Mouse (Mus musculus) intestine, embryonic 14.5 days (tissue): Measurements from ENCODE around the gene Crkl. TPM values are rescaled to one million over a fixed set of nuclear protein-coding genes. Genes with fewer than 3 reads are reported as not detected.

Experiments used
- ATAC-seq: fragments of 200-750 bp; cut with Nextera tagmentation; replicated peaks from 2 replicates; pipeline ENCODE4 v1.8.0; 2017; ENCODE audit warnings: low read depth, moderate number of reproducible peaks, moderate TSS enrichment, moderate library complexity; ENCODE audit not compliant: low FRiP score, low TSS enrichment
- DNase-seq: peaks from one replicate; pipeline ENCODE4 v3.0.0-alpha.2; 2018; ENCODE audit warnings: low spot score
- H3K27ac ChIP-seq: fragments of 300-500 bp; sonication (generic); 2 replicates; pipeline ENCODE4 v1.5.1; 2014; ENCODE audit warnings: low read depth, mild to moderate bottlenecking, control low read depth
- H3K27me3 ChIP-seq: fragments of 300-500 bp; sonication (generic); replicated peaks from 2 replicates; pipeline ENCODE4 v1.6.1; 2014; ENCODE audit warnings: low read length, control low read depth; ENCODE audit not compliant: control insufficient read depth, insufficient read depth
- H3K36me3 ChIP-seq: fragments of 300-500 bp; sonication (generic); 2 replicates; pipeline ENCODE4 v1.6.1; 2014; ENCODE audit warnings: low read length, control low read depth; ENCODE audit not compliant: control insufficient read depth, insufficient read depth
- H3K4me1 ChIP-seq: fragments of 300-500 bp; sonication (generic); replicated peaks from 2 replicates; pipeline ENCODE4 v1.6.1; 2014; ENCODE audit warnings: low read length, control low read depth, mixed read lengths; ENCODE audit not compliant: control insufficient read depth, insufficient read depth
- H3K4me2 ChIP-seq: fragments of 300-500 bp; sonication (generic); 2 replicates; pipeline ENCODE4 v1.6.1; 2014; ENCODE audit warnings: low read length
- H3K4me3 ChIP-seq: fragments of 300-500 bp; sonication (generic); 2 replicates; pipeline ENCODE4 v1.5.1; 2014; ENCODE audit warnings: low read depth, low read length, control low read depth, mixed read lengths
- H3K9ac ChIP-seq: fragments of 300-500 bp; sonication (generic); 2 replicates; pipeline ENCODE4 v1.6.1; 2014; ENCODE audit warnings: mild to moderate bottlenecking, low read length
- H3K9me3 ChIP-seq: fragments of 300-500 bp; sonication (generic); 2 replicates; pipeline ENCODE4 v1.6.1; 2016; ENCODE audit warnings: low read length, control low read depth; ENCODE audit not compliant: control insufficient read depth
- WGBS: fragments of 180-500 bp; shearing (Covaris S2); extraction: QIAGEN DNeasy Blood & Tissue Kit; methylation state at CpG from one replicate; pipeline ENCODE4 v1.1.7; 2014; 5-methylcytosine and 5-hydroxymethylcytosine counted together
- polyA plus RNA-seq: library from polyadenylated mRNA; unstranded; fragments of >200 nt; fragmentation: Nextera tagmentation; extraction: Ambion mirVana; gene quantifications from 2 replicates; pipeline ENCODE4 v1.2.1, GENCODE M21; 2014

The Crkl gene
- 54.7 and 56.4 TPM in 2 replicates for polyA plus RNA-seq

GRCm38 (mm10) chr16:17451541-17452372 lies at the start of gene Crkl:
TSS of gene Crkl (plus strand) at chr16:17451987.
- peaks cover 15% of the 10 kb centered on the region for H3K36me3 ChIP-seq
- H3K27ac ChIP-seq, result peak within 1 kb of the TSS; percentile 93
- H3K9me3 ChIP-seq, result no peaks in the 10 kb centered on the region
- peaks cover 13% of the 10 kb centered on the region for H3K4me1 ChIP-seq
- ATAC-seq, result peak; percentile 96
- WGBS, result under 1% methylated on average over 62 of the region's 63 CpGs
- peak within 1 kb of the TSS; percentile 87 for H3K9ac ChIP-seq
- no peaks in the 10 kb centered on the region for H3K27me3 ChIP-seq
- peak within 1 kb of the TSS; percentile 67 for H3K4me2 ChIP-seq
- H3K4me3 ChIP-seq, result peak within 1 kb of the TSS; percentile 97
- peak; percentile 97 for DNase-seq

DNA sequence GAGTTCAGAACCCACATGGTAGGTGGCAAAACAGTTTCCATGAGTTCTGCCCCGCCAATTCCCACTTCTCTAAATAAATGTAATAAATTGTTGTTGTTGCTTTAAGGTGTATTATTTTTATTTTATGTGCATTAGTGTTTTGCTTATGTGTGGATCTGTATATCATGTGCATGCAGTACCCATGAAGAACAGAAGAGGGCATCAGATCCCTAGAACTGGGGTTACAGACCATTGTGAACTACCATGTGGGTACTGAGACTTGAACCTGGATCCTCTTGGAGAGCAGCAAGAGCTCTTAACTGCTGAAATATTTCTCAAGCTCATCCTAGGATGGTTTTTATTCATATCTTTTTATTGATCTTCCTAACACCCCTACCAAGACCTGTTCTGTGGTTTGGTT lies 48.9 kb upstream of the Crkl start:
- WGBS, result 82% methylated on average over 1 of the region's 1 CpGs
- Histone ChIP-seq H3K4me1 (peaks cover 12% of the 10 kb centered on the region), H3K4me3 (no peak overlapping the region), H3K9me3 (no peaks in the 10 kb centered on the region), H3K36me3 (peaks cover 5% of the 10 kb centered on the region; the same call in 1 of the 2 replicates), H3K9ac (no peak overlapping the region), H3K27me3 (no peaks in the 10 kb centered on the region), H3K4me2 (no peak overlapping the region), H3K27ac (no peak overlapping the region)
- ATAC-seq (no peak), DNase-seq (peak; percentile 54)

DNA sequence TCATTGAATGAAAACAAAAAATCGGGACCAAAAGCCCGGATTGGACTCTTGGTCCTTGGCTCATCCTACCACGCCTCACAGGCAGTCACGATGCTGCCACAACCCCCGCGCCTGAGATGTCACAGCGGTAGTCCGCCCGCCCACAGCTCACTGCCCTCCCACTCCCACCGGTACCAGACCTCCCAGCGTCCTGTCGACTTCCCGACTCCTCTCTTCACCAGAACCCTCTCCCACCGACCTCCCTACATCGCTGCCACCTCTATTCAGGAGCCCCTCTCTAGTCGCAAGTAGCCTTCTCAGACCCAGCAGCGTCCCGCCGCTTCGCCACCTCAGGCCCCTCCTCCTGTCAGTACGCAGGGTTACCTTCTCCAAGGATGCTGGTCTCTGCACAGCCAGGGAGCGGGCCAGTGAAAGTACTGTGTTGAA lies 46.5 kb upstream of the Crkl start:
- Histone ChIP-seq H3K4me3 (peak overlapping the region; percentile 70), H3K27me3 (no peaks in the 10 kb centered on the region), H3K27ac (peak overlapping the region; percentile 62; the same call in 1 of the 2 replicates), H3K4me1 (peaks cover 17% of the 10 kb centered on the region), H3K36me3 (peaks cover 5% of the 10 kb centered on the region; the same call in 1 of the 2 replicates), H3K9me3 (no peaks in the 10 kb centered on the region), H3K9ac (peak overlapping the region; percentile 65), H3K4me2 (peak overlapping the region; percentile 82)
- WGBS, result 0% methylated on average over 20 of the region's 22 CpGs
- ATAC-seq (peak; percentile 83), DNase-seq (no peak)

DNA sequence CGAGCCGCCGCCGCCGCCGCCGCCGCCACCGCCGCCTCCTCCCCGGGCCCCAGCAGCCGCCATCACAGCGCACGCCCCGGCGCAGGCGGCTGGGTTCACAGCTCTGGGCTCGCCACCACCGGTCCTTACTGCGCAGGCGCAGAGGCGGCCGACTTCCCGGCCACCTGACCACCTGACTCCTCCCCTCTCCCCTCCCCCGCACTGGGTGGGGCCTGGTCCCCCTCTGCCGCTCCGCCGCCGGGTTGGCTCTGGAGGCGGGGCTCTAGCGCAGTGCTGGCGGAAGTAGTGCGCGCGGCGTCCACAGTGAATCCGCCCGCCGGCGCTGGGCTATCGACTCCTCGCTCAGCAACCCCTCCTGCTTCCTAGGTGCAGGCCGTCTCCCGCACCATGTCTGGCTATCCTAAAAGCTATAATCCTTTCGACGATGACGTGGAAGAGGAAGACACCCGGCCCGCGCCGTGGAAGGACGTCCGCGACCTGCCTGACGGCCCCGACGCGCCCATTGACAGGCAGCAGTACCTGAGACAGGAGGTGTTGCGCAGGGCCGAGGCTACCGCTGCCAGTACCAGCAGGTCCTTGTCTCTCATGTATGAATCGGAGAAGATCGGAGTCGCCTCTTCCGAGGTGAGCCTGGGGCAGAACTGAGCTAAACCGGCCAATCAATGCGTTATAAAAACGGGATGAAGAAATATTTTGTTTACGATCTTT lies 45.9 kb upstream of the Crkl start, which contains the start of the genes Snap29 and Pi4ka:
Snap29 (plus strand) TSS at position 251 of the 708 bp plus-strand sequence.
Pi4ka (minus strand) TSS at position 579 of the 708 bp plus-strand sequence.
- peak within 1 kb of the TSS; percentile 65 for H3K9ac ChIP-seq
- ATAC-seq (peak; percentile 97), DNase-seq (peak; percentile 100)
- H3K36me3 ChIP-seq, result peaks cover 5% of the 10 kb centered on the region; the same call in 1 of the 2 replicates
- WGBS, result under 1% methylated on average over 55 of the region's 69 CpGs
- peaks cover 17% of the 10 kb centered on the region for H3K4me1 ChIP-seq
- peak within 1 kb of the TSS; percentile 70 for H3K4me3 ChIP-seq
- H3K27ac ChIP-seq, result peak within 1 kb of the TSS; percentile 62; the same call in 1 of the 2 replicates
- H3K4me2 ChIP-seq, result peak within 1 kb of the TSS; percentile 82
- H3K27me3 ChIP-seq, result no peaks in the 10 kb centered on the region
- no peaks in the 10 kb centered on the region for H3K9me3 ChIP-seq

- DNase-seq (no peak), ATAC-seq (no peak)
- Histone ChIP-seq H3K36me3 (peaks cover 5% of the 10 kb centered on the region; the same call in 1 of the 2 replicates), H3K9ac (peak overlapping the region; percentile 50), H3K9me3 (no peaks in the 10 kb centered on the region), H3K4me1 (peaks cover 17% of the 10 kb centered on the region), H3K4me2 (peak overlapping the region; percentile 77), H3K27me3 (no peaks in the 10 kb centered on the region), H3K27ac (no peak overlapping the region), H3K4me3 (peak overlapping the region; percentile 70)
- 33% methylated on average over 9 of the region's 9 CpGs for WGBS
Measured at GRCm38 (mm10) chr16:17406512-17407231, 45.1 kb upstream of the Crkl start.

DNA sequence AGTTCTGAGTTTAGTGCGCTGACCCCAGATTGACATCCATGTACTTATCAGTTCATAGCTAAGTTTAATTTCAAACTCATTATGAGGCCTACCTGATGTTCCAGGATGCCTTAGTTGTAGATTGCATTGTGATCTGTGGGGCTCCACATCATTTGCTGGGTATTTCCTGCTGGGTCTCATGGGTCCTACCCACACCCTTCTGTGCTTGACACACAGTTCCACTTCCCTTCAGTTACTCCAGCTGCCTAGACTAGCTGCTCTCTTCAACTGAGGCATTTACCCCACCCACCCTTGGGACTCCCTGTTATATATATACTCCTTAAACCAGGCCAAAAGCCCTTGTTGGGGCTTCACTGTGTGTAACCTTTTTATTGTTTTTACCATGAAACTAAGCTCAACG lies 42.7 kb upstream of the Crkl start:
- no peak overlapping the region for H3K9ac ChIP-seq
- DNase-seq, result no peak
- H3K27ac ChIP-seq, result no peak overlapping the region
- no peak overlapping the region for H3K4me2 ChIP-seq
- no peaks in the 10 kb centered on the region for H3K9me3 ChIP-seq
- WGBS, result 92% methylated on average over 2 of the region's 2 CpGs
- peaks cover 17% of the 10 kb centered on the region for H3K4me1 ChIP-seq
- no peak for ATAC-seq
- no peaks in the 10 kb centered on the region for H3K27me3 ChIP-seq
- H3K4me3 ChIP-seq, result no peak overlapping the region
- no peaks in the 10 kb centered on the region for H3K36me3 ChIP-seq

DNA sequence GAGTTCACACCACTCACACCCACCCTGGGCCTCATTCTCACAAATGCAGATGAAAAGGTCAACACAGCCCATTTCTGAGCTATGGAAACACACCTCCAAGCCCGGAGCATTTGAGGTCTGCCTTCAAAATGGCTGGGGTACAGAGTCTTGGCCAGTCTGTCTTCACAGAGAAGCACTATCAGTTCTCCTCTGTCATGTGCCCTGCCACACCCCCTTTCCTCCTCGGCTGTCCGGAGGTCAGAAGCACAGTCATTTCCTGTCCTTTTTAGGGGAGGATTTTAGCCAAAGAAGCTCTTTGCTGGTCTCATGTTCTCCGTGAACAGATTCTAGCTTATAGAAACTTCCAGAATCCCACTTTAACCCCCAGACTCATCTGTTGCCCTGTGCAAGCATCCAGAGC lies 41.6 kb upstream of the Crkl start:
- no peak overlapping the region for H3K9ac ChIP-seq
- 49% methylated on average over 4 of the region's 4 CpGs for WGBS

DNA sequence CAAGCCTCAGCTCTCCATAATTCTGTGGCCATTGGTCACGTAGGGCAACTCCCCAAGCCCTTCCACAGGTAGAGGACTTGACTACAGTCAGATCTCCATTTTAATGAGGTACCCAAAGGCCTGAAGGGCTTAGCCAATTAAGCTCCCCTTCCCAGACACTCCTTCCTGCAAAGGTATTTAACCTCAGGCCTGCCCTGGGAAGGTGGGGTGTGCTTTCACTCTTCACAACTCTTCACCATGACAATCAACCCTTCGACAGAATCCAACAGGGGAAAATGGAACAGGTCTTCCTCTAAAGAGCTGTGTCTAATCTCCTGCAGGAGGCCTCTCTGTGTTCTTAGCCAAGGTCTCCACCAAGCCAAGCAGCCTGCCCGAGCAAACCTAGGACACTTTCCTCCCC lies 28.8 kb upstream of the Crkl start:
- no peak overlapping the region for H3K4me2 ChIP-seq

More for the DNA sequence above, 41.6 kb upstream of the Crkl start:
- Histone ChIP-seq H3K4me3 (no peak overlapping the region), H3K27ac (no peak overlapping the region), H3K9me3 (no peaks in the 10 kb centered on the region), H3K4me2 (no peak overlapping the region), H3K4me1 (peaks cover 10% of the 10 kb centered on the region), H3K36me3 (no peaks in the 10 kb centered on the region), H3K27me3 (no peaks in the 10 kb centered on the region)
- ATAC-seq, result no peak
- DNase-seq, result no peak

More for the DNA sequence above, 28.8 kb upstream of the Crkl start:
- no peaks in the 10 kb centered on the region for H3K4me1 ChIP-seq
- H3K36me3 ChIP-seq, result peaks cover 42% of the 10 kb centered on the region
- no peaks in the 10 kb centered on the region for H3K27me3 ChIP-seq
- no peak overlapping the region for H3K4me3 ChIP-seq
- H3K27ac ChIP-seq, result no peak overlapping the region
- no peak overlapping the region for H3K9ac ChIP-seq
- DNase-seq (no peak), ATAC-seq (no peak)
- H3K9me3 ChIP-seq, result no peaks in the 10 kb centered on the region
- WGBS, result 87% methylated on average over 3 of the region's 3 CpGs
